Mouse (Mus musculus) layer of hippocampus, postnatal 10 days (tissue): ENCODE results near the gene Zfp28. TPM values are rescaled to one million over a fixed set of nuclear protein-coding genes. Genes with fewer than 3 reads are reported as not detected.
"Not testable (repeated sequence)": the region's sequence is repeated elsewhere in the genome, so short reads cannot be mapped to it uniquely, and the experiment has no call there.

Experiments
- DNase-seq, 2 experiments: peaks; one replicate each; pipeline ENCODE4 v3.0.0; 2021; ENCODE audit warnings: low spot score in 2 of 2
- long read RNA-seq: library from polyadenylated mRNA; stranded (forward); transcript quantifications from one replicate; pipeline ENCODE4 v2.0.0, GENCODE M21; 2023
- total RNA-seq, 2 experiments: library from RNA; stranded (reverse); gene quantifications; 2 replicates each; pipeline ENCODE4 v1.2.3; 2021

Zfp28 gene
- 10 to 100 TPM in 1 of 2 experiments, 1 to 10 TPM in 1; 8.6 to 10.3 TPM for total RNA-seq
- long read RNA-seq, full-length matches to known transcripts = 4 of 10 reads
- long read RNA-seq, partial matches to known transcripts = 0 of 10 reads
- long read RNA-seq, other reads (novel, unspliced or antisense) = 6 of 10 reads

DNA sequence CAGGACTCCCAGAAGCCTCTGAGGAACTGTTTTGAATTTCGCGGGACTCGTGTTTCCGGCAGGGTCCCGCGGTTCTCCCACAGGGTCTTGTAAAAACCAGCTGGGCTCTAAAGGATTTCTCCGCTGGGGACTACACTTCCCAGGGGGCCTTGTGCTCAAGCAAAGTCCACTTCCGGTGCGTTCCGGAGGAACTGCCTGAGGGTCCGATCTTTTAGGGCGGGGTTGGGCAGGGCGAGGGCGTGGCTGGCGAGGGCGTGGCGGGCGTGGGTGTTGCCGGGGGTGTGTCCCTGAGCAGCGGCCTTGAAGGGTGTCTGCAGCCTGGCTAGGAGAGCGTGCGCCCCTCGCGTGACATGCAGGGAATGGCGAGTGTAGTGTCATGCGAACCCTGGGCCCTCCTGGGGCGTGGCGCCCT is at the start of gene Zfp28:
Gene Zfp28 (plus strand): TSS at position 252 of the 412 bp plus-strand sequence.
- DNase-seq = peak; percentile 91 to 93

DNA sequence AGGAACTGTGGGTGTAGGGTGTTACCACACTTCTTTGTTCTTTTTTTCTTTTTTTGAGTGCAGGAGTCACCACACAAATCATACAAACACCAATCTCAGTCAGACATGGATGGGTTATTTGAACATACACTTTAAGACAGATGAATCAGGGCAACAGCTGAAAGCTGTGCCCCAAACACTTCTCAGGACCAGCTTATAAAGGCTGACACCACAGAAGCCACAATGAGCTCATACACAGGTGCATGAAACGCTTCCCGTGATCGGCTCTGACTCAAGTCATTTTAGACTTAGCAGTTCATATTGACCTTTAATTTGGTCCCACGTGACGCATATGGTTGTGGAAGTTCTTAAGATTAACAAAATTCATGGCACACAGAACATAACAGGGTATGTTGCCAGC is 43.2 kb upstream of the Zfp28 start:
- no peak for DNase-seq

DNA sequence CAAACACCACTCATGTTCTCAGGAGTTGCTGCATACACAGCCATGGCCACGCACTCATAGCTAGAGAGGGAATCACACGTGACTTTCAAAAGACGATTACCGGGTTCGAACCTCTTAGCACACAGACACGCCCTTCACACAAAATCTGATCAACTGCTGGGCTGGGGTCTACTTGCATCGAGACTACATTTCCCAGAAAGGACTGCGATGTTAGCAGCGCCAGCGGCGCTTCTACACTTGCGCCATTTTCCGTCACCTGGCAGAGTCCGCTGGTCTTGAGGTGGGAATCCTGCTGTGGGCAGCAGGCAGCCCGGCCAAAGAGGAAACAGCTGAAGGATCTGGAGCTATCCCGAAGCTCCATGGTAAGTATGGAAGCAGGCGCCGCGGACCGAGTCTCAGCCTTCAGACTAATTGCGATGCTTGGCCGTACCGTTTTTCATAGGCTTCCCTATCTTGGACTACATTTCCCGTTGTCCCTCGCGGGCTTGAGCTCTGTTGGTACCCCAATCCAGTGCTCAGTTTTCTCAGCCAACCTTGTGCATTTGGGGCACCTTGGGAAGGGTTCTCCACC is 39.5 kb upstream of the Zfp28 start, which contains the start of gene Gm3854:
Gene Gm3854 (plus strand): TSS at position 259 of the 571 bp plus-strand sequence.
- peak; percentile 74 to 80 for DNase-seq

- DNase-seq = no peak
These were observed 39.0 kb upstream of the Zfp28 start for GRCm38 (mm10) chr7:6344124-6344523.

- no peak for DNase-seq
These were observed 25.0 kb upstream of the Zfp28 start for GRCm38 (mm10) chr7:6358121-6358520.

GRCm38 (mm10) chr7:6358937-6359590 is 24.0 kb upstream of the Zfp28 start:
- no peak for DNase-seq

GRCm38 (mm10) chr7:6360477-6361060 is 22.5 kb upstream of the Zfp28 start:
- DNase-seq = no peak

DNA sequence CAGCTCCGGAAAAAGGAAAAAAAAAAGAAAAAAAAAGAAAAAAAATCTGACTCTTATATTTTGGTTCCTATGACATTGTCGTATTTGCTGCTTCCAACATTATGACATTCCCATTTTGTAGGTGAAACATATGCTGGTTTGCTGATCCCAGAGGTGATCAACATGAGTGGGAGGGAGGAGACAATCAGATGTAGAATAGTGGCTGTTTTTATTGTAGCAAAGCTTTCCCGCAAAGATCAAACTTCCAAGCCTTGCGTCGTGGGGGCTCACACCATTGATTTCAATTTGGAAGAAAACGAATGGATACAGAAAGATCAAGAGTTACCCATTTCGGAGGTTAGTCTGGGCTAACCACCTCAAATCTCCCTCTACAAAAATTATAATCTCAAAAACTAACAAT is 21.3 kb upstream of the Zfp28 start:
- no peak for DNase-seq

DNA sequence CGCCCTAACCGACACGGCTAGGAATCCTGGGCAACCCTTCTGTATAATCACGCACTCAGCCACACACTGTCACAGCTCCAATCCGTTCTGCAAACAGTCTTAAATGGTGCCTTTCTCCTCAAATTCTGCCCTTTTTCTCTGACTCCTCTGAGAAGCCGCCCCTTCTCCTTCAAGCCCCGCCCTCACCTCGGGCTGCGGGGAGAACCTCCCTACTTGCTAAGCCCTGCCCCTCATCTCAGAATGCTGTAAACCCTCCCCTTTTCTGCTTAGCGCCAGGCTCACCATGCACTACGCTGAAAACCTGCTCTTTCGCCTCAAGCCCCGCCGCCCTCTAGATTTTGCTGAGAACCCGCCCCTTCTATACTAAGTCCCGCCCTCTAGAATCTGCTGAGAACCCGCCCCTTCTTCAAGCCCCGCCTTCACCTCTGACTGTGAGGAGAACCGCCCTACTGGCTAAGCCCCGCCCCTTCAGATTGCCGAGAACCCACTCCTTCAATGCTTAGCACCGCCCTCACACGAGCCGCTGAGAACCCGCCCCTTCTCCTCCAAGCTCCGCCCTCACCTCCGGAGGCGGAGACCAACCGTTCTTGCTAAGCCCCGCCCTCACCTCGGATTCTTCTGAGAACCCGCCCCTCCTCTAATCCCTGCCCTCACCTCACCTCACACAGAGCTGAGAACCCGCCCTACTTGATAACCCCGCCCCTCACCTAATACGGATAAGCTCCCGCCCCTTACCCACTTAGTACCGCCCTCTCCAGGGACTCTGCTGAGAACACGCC is 20.6 kb upstream of the Zfp28 start:
- DNase-seq = peak; percentile 97 to 98

DNA sequence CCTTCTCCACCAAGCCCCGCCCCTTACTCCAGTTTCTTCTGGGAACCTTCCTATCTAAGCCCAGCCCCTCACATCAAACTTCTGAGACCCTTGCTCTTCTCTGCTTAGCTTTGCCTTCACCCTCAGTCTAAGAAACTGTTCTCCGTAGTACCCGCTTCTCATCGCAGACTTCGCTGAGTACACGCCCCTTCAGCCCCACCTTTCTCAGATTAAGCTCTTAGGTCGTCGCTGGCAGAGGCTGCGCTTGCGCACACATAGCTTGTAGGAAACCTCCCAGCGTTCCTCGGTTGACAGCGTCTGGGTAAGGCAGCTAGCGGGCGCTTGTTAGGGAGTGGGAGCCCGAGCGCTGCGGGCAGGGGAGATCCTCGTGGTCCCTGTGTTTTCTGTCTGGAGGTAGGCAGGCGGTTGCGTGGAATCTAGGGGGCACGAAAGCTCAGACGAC is 20.0 kb upstream of the Zfp28 start, which contains the start of gene Zfp78:
Gene Zfp78 (plus strand): TSS at position 234 of the 442 bp plus-strand sequence.
- peak in 1 of 2 experiments; percentile 92 for DNase-seq

DNA sequence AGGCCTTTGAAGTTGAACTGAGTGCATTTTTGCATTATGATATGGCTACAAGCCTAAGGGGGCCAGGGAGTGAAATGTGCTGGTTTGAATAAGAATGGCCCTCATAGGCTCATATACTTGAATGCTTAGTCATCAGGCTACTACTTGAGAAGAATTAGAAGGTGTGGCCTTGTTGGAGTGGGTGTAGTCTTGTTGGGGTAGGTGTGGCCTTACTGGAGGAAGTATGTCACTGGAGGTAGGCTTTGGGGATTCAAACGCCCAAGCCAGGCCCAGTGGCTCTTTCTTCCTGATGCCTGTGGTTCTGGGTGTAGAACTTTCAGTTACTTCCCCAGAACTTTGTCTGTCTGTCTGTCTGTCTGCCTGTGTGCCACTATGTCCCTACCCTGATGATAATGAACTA is 18.3 kb upstream of the Zfp28 start:
- DNase-seq = no peak

- DNase-seq = no peak
These were observed 15.9 kb upstream of the Zfp28 start for GRCm38 (mm10) chr7:6367185-6367584.

DNA sequence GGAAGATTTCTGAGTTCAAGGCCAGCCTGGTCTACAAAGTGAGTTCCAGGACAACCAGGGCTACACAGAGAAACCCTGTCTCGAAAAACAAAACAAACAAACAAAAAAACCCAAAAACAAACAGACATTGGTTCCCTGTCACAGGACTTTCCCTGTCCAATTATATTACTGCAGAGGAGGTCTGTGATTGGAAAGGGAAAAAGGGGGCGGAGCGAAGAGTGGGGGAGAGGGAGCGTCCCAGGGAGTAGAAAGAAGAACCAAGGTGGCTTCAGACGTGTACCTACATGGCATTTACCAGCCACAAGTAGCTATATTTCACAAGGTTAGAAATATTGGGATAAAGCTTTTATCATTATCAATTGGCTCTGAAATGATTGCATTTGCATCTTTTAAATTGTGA is 14.9 kb upstream of the Zfp28 start:
- DNase-seq = not testable (repeated sequence)

DNA sequence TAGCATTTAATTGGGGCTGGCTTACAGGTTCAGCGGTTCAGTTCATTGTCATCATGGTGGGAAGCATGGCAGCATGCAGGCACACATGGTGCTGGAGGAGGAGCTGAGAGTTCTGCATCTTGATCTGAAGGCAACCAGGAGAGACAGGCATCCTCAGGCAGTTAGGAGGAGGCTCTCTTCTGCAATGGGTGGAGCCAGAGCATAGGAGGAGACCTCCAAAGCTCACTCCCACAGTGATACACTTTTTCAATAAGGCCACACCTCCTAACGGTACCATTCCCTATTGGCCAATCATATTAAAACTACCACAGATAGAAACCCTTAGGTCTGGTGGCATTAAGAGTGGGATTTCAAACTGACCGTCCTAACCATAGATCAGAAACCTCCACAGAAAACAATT is 13.6 kb upstream of the Zfp28 start:
- no peak for DNase-seq

- no peak for DNase-seq
These were observed 10.1 kb upstream of the Zfp28 start for GRCm38 (mm10) chr7:6372993-6373392.

GRCm38 (mm10) chr7:6378441-6378840 is 4.7 kb upstream of the Zfp28 start:
- DNase-seq = no peak

GRCm38 (mm10) chr7:6381431-6381830 is 1.7 kb upstream of the Zfp28 start:
- no peak for DNase-seq

GRCm38 (mm10) chr7:6384011-6384410 is 916 bp downstream of the Zfp28 start:
- DNase-seq = no peak

DNA sequence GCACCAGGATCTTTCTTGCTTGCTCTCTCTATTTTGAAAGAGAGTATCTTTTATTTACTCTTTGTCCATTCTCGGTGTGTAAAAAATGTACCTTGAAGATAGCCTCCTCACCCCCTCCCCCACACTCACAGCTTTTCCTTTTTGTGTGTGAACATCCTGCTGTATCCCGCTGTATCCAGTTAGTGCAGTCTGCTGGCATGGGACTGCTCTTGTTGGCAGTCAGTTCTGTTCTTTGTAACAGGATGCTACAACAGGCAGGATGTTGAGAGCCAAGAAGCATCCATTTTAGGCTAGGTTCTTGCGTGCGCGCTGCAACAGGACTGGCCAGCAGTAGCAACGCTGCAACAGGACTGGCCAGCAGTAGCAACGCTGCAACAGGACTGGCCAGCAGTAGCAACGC is 3.9 kb downstream of the Zfp28 start:
- peak in 1 of 2 experiments; percentile 36 for DNase-seq

GRCm38 (mm10) chr7:6388971-6389370 is 5.9 kb downstream of the Zfp28 start:
- no peak for DNase-seq

GRCm38 (mm10) chr7:6389449-6389848 is 6.4 kb downstream of the Zfp28 start:
- DNase-seq = no peak
